Mouse (Mus musculus): Measurements from ENCODE around the gene Vrk1.

- TF ChIP-seq CTCF (IDR thresholded peaks at IDR 0.05; ENCODE audit: control insufficient read depth, insufficient read depth, insufficient read length), result no peak
- no peak for TF ChIP-seq FOSL1 (IDR thresholded peaks at IDR 0.05; ENCODE audit: insufficient read depth, low read length, poor library complexity, severe bottlenecking)
Measured at GRCm38 (mm10) chr12:106102726-106103643, 93.0 kb downstream of the Vrk1 start.
